Mouse (Mus musculus) retina, postnatal 7 days (tissue): Measurements from ENCODE around the gene Smad1.

Experiments
- DNase-seq: peaks from one replicate; pipeline ENCODE4 v3.0.0-alpha.2; 2012; ENCODE audit warnings: low read depth, low spot score

Smad1 gene

GRCm38 (mm10) chr8:79384276-79385271 lies 14.7 kb downstream of the Smad1 start:
- DNase-seq, result peak; percentile 19

GRCm38 (mm10) chr8:79382857-79383262 lies 16.5 kb downstream of the Smad1 start:
- no peak for DNase-seq

- DNase-seq, result no peak
These were observed 17.5 kb downstream of the Smad1 start for GRCm38 (mm10) chr8:79381771-79382170.

DNA sequence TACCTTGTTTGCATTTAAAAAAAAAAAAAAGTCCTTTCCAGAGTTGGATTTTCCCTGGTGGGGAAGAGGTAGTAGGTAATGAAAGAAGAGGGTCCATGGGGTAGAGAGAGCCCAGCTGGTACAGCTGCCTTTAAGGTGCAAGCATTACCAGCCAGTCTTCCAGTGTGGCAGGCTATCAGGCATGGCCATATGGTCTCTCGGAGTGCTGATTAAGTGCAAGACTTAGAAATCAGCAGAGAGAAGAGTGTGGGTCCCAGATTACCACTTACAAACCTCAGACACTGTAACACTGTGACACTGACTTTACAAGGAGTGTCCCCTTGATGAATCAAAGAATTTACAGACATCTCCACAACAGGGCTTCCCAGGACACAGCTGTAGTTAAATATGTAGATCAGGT lies 18.9 kb downstream of the Smad1 start:
- DNase-seq, result no peak

DNA sequence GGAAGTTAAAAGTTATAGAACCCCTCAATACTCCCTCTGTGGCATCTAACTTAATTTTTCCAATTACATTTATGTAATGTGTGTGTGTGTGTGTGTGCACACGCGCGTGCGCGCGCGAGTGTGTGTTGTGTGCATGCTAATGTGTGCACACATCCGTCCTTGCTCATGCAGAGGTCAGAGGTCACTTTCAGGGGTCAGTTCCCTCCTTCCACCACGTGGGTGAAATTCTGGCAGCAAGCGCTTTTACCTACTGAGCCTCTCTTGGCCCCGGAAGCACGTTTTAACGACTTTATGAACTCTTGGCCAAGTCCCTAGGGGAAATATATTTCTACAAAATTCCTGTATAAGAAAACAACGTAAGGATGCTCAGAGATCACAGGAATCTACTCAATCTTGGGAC lies 19.3 kb downstream of the Smad1 start:
- DNase-seq, result no peak

GRCm38 (mm10) chr8:79376648-79377047 lies 22.7 kb downstream of the Smad1 start:
- DNase-seq, result no peak

- no peak for DNase-seq
These were observed 23.6 kb downstream of the Smad1 start for GRCm38 (mm10) chr8:79375775-79376123.

- no peak for DNase-seq
These were observed 24.1 kb downstream of the Smad1 start for GRCm38 (mm10) chr8:79375074-79375774.

- no peak for DNase-seq
These were observed 24.9 kb downstream of the Smad1 start for GRCm38 (mm10) chr8:79374410-79374809.

- DNase-seq, result no peak
These were observed 25.8 kb downstream of the Smad1 start for GRCm38 (mm10) chr8:79373563-79373962.

GRCm38 (mm10) chr8:79372960-79373359 lies 26.4 kb downstream of the Smad1 start:
- DNase-seq, result no peak

DNA sequence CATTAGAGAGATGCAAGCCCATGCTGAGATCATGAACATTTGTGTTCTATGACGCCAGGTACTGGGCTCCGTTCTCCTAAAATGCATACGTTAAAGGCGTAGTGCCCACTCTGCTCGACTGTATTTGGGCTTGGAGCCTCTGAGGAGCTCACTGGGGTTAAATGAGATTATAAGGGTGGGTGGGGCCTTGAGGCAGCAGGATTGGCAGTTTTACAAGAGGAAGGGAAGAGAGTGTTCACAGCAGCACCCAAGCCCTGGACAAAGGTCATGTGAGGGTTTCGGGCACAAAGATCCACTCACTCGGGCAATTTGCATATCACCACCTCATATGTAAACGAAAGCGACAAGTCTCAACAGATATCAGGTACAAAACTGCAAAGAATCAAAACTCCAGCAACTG lies 26.8 kb downstream of the Smad1 start:
- no peak for DNase-seq

- no peak for DNase-seq
These were observed 27.2 kb downstream of the Smad1 start for GRCm38 (mm10) chr8:79372084-79372483.

GRCm38 (mm10) chr8:79370646-79371290 lies 28.6 kb downstream of the Smad1 start:
- no peak for DNase-seq

- DNase-seq, result no peak
These were observed 30.2 kb downstream of the Smad1 start for GRCm38 (mm10) chr8:79369163-79369562.

- no peak for DNase-seq
These were observed 31.4 kb downstream of the Smad1 start for GRCm38 (mm10) chr8:79367959-79368358.

DNA sequence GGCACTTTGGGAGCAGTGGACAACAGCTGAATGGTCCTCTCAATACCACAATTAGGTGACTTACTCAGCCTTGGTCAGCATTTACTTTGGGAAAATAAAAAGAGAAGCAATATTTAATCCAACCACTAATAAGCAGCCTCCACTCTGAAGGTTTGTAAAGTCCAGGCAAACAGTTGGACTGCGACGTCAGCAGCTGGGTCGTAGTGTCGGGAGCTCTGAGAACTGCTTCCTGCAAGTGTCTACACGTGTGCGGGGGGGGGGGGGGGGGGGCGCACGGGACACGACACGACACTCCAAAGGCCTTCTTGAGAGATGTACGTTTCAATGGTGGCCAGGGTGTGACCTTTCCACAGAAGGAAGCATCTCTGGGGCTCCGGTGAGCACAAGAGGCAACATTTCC lies 32.0 kb downstream of the Smad1 start:
- no peak for DNase-seq

- DNase-seq, result no peak
These were observed 33.1 kb downstream of the Smad1 start for GRCm38 (mm10) chr8:79366227-79366626.

DNA sequence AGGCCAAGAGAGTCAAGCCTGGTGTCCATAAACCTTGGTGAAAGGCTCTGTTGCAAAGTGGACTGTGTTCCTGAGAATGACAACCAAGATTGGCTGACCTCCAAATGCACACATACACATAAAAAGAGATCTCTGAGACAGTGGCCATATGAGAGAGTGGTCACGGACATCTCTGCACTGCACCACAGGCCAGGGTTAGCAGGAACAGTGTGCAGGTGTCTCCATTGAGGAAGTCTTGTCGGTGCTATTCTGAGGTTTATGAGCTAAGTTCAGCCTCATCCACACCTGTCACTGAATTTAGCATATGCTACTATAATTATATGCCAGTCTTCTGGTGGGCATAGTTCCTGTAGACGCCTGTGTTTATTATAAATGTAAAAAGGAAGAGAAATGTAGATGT lies 33.6 kb downstream of the Smad1 start:
- DNase-seq, result no peak

DNA sequence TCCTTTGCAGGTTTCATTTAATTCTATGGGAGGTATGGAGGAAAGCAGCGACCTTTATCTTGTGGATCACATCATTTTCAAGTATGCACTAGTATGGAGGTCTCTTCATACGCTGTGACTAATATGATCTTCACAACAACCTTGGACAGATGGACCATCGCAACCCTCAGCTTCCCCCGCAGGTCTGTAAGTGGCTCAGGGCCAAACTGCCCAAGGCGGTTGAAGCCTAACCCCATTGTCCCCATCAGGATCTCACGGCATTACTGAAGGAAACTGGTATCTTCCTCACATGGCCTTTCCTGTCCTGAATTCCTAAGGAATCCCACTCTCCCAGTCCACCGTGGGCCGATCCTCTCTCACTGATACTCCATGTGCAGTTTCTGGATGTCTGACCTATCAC lies 34.5 kb downstream of the Smad1 start:
- no peak for DNase-seq

GRCm38 (mm10) chr8:79362430-79362829 lies 36.9 kb downstream of the Smad1 start:
- DNase-seq, result no peak

DNA sequence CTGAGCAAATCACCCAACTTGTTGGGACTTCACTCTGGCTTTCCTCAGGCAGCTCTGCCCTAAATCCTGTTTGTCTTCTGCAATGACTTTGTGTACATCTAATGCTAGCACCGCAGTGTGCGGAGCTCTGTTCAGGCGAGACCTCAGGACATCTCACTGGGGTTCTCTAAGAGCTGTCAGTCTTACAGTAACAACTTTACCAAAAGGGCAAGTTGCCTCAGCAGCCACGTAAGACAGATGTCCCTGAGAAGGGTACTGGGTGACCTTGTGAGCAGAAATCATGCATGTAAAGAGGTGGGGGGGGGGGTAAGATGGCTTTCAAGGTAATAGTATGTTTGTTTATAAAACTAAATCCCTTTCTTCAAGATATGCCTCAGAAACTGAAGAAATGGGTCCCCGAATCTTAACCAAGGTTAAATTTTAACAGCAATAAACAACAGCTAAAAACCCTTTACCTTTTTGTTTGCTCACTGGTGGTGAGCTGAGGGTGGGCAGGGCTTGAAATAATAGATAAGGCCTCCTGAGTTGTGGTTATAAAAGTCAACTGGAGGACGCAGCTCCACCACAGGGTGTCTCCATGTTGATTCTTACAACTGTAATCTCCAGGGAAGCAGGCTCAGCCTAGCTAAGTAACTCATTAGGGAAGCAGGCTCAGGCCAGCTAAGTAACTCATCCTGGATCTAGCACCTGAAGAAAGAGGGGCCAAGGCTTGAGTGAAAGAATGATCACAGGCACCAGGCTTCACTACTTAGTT lies 38.4 kb downstream of the Smad1 start:
- DNase-seq, result no peak
